Mouse (Mus musculus): ENCODE results near the gene Fndc9.

DNA sequence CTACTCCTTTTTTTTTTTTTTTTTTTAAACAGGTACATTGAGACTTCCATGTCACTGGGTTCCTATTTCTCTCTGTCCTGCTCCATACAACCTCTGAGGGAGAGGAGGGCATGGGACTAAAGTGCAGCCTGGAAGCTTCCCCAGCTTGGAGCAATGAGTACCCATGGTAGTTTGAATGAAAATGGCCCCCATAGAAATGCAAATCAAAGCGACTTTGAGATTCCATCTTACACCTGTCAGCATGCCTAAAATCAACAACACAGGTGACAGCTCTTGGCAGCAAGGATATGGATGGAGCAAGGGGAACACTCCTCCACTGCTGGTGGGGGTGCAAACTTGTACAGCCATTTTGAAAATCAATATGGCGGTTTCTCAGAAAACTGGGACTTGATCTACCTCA is 20.0 kb downstream of the Fndc9 start:
- TF ChIP-seq ZNF384 (IDR thresholded peaks at IDR 0.05; ENCODE audit: low read depth, low read length) (no peak), MAFK (IDR thresholded peaks at IDR 0.05; ENCODE audit: insufficient read depth, low read depth, low read length) (no peak), HCFC1 (IDR thresholded peaks at IDR 0.05; ENCODE audit: borderline replicate concordance, insufficient read depth, low read length) (no peak)
